Mouse (Mus musculus) MEL (cell line): Measurements from ENCODE around the gene Brd1. TPM values are rescaled to one million over a fixed set of nuclear protein-coding genes. Genes with fewer than 3 reads are reported as not detected.

ENCODE experiments used
- DNase-seq: peaks from one replicate; pipeline ENCODE4 v3.0.0; 2011; ENCODE audit warnings: low read depth, low spot score
- H3K27ac ChIP-seq: 2 replicates; pipeline ENCODE4 v1.5.1; 2012; ENCODE audit warnings: low read depth, mild to moderate bottlenecking, control low read depth, low read length, moderate library complexity; ENCODE audit not compliant: control insufficient read depth
- H3K27me3 ChIP-seq, 2 experiments: fragments of 150-350 bp in 1 of 2; sonication (generic) in 1 of 2; 2 replicates each; pipeline ENCODE4 v1.6.1; 2012; ENCODE audit warnings: low read length in 2 of 2, mild to moderate bottlenecking in 2 of 2, improper control_type of control experiment in 1 of 2, moderate library complexity in 1 of 2; ENCODE audit not compliant: insufficient read depth in 2 of 2, control insufficient read depth in 1 of 2
- H3K36me3 ChIP-seq, 2 experiments: 2 replicates each; pipeline ENCODE4 v1.6.1; 2012 to 2014; ENCODE audit warnings: low read length in 2 of 2, improper control_type of control experiment in 1 of 2, inconsistent platforms in 1 of 2, mild to moderate bottlenecking in 1 of 2; ENCODE audit not compliant: insufficient read depth in 2 of 2, control insufficient read depth in 1 of 2
- H3K4me1 ChIP-seq, 2 experiments: fragments of 150-350 bp in 1 of 2; sonication (generic) in 1 of 2; 2 replicates each; pipeline ENCODE4 v1.6.1; 2012; ENCODE audit warnings: low read length in 2 of 2, improper control_type of control experiment in 1 of 2, mild to moderate bottlenecking in 1 of 2; ENCODE audit not compliant: insufficient read depth in 2 of 2, control insufficient read depth in 1 of 2
- H3K4me3 ChIP-seq, 2 experiments: fragments of 150-350 bp in 1 of 2; sonication (generic) in 1 of 2; 2 replicates each; pipeline ENCODE4 v1.5.1; 2012; ENCODE audit warnings: low read depth in 2 of 2, low read length in 2 of 2, mild to moderate bottlenecking in 2 of 2, moderate library complexity in 2 of 2, control low read depth in 1 of 2, improper control_type of control experiment in 1 of 2; ENCODE audit not compliant: control insufficient read depth in 1 of 2, insufficient read depth in 1 of 2
- H3K79me2 ChIP-seq: 2 replicates; pipeline ENCODE4 v1.6.1; 2012; ENCODE audit warnings: mild to moderate bottlenecking, low read length, moderate library complexity; ENCODE audit not compliant: control insufficient read depth, poor library complexity, insufficient read depth
- H3K9ac ChIP-seq: 2 replicates; pipeline ENCODE4 v1.6.1; 2012; ENCODE audit warnings: low read depth, mild to moderate bottlenecking, control low read depth, low read length, moderate library complexity; ENCODE audit not compliant: control insufficient read depth, poor library complexity, severe bottlenecking
- H3K9me3 ChIP-seq: fragments of 150-350 bp; sonication (generic); replicated peaks from 2 replicates; pipeline ENCODE4 v1.6.1; 2012; ENCODE audit warnings: mild to moderate bottlenecking, low read length, improper control_type of control experiment, moderate library complexity; ENCODE audit not compliant: insufficient read depth
- BHLHE40 ChIP-seq: IDR thresholded peaks from 2 replicates; pipeline ENCODE4 v1.6.1; 2012; ENCODE audit warnings: low read depth, mild to moderate bottlenecking, inconsistent platforms, low read length, improper control_type of control experiment, borderline replicate concordance
- CHD1 ChIP-seq: IDR thresholded peaks from 2 replicates; pipeline ENCODE4 v1.6.1; 2012; ENCODE audit warnings: low read depth, mild to moderate bottlenecking, inconsistent platforms, low read length, improper control_type of control experiment
- ELF1 ChIP-seq: IDR thresholded peaks from 2 replicates; pipeline ENCODE4 v1.6.1; 2014; ENCODE audit warnings: low read depth, mild to moderate bottlenecking, inconsistent platforms, low read length, improper control_type of control experiment, moderate library complexity
- ETS1 ChIP-seq: IDR thresholded peaks from 2 replicates; pipeline ENCODE4 v1.6.1; 2012; ENCODE audit warnings: low read depth, mild to moderate bottlenecking, inconsistent platforms, low read length, improper control_type of control experiment, moderate library complexity
- GABPA ChIP-seq: IDR thresholded peaks from 2 replicates; pipeline ENCODE4 v1.6.1; 2012; ENCODE audit warnings: low read depth, mild to moderate bottlenecking, inconsistent platforms, low read length, improper control_type of control experiment, moderate library complexity
- JUND ChIP-seq: IDR thresholded peaks from 2 replicates; pipeline ENCODE4 v1.6.1; 2011; ENCODE audit warnings: low read depth, mild to moderate bottlenecking, improper control_type of control experiment, low read length
- KAT2A ChIP-seq: conservative IDR thresholded peaks from 2 replicates; pipeline ENCODE4 v1.6.1; 2012; ENCODE audit warnings: low read depth, low read length, improper control_type of control experiment, inconsistent platforms
- MXI1 ChIP-seq: IDR thresholded peaks from 2 replicates; pipeline ENCODE4 v1.6.1; 2011; ENCODE audit warnings: mild to moderate bottlenecking, low read depth, low read length, improper control_type of control experiment
- MYB ChIP-seq: IDR thresholded peaks from 2 replicates; pipeline ENCODE4 v1.6.1; 2011; ENCODE audit warnings: mild to moderate bottlenecking, low read depth, low read length, improper control_type of control experiment
- MYC ChIP-seq: IDR thresholded peaks from 2 replicates; pipeline ENCODE4 v1.6.1; 2011; ENCODE audit warnings: low read depth, mild to moderate bottlenecking, low read length, improper control_type of control experiment, moderate library complexity
- POLR2A ChIP-seq, 2 experiments: IDR thresholded peaks; 2 replicates each; pipeline ENCODE4 v1.6.1; 2011 to 2012; ENCODE audit warnings: low read length in 2 of 2, mild to moderate bottlenecking in 2 of 2, control low read depth in 1 of 2, improper control_type of control experiment in 1 of 2, low read depth in 1 of 2, moderate library complexity in 1 of 2; ENCODE audit not compliant: control insufficient read depth in 1 of 2, insufficient read depth in 1 of 2, poor library complexity in 1 of 2
- POLR2AphosphoS2 ChIP-seq: IDR thresholded peaks from 2 replicates; pipeline ENCODE4 v1.6.1; 2011; ENCODE audit warnings: low read length, improper control_type of control experiment
- SIN3A ChIP-seq: IDR thresholded peaks from 2 replicates; pipeline ENCODE4 v1.6.1; 2012; ENCODE audit warnings: low read length, improper control_type of control experiment, inconsistent platforms
- TAL1 ChIP-seq: IDR thresholded peaks from 2 replicates; pipeline ENCODE4 v1.6.1; 2012; ENCODE audit warnings: mild to moderate bottlenecking, inconsistent platforms, low read length, moderate library complexity, mixed read lengths
- TCF12 ChIP-seq: IDR thresholded peaks from 2 replicates; pipeline ENCODE4 v1.6.1; 2014; ENCODE audit warnings: low read depth, mild to moderate bottlenecking, inconsistent platforms, low read length, improper control_type of control experiment, moderate library complexity
- UBTF ChIP-seq: IDR thresholded peaks from 2 replicates; pipeline ENCODE4 v1.6.1; 2012; ENCODE audit warnings: low read depth, mild to moderate bottlenecking, inconsistent platforms, low read length, improper control_type of control experiment, moderate library complexity, borderline replicate concordance; ENCODE audit not compliant: insufficient read depth
- USF1 ChIP-seq: IDR thresholded peaks from 2 replicates; pipeline ENCODE4 v1.6.1; 2014; ENCODE audit warnings: low read depth, mild to moderate bottlenecking, inconsistent platforms, low read length, improper control_type of control experiment, moderate library complexity
- USF2 ChIP-seq, 2 experiments: IDR thresholded peaks; 2 replicates each; pipeline ENCODE4 v1.6.1; 2011 to 2012; ENCODE audit warnings: improper control_type of control experiment in 2 of 2, low read length in 2 of 2, borderline replicate concordance in 1 of 2, inconsistent platforms in 1 of 2, low read depth in 1 of 2, mild to moderate bottlenecking in 1 of 2; ENCODE audit not compliant: insufficient read depth in 1 of 2
- ZC3H11A ChIP-seq: IDR thresholded peaks from 2 replicates; pipeline ENCODE4 v1.6.1; 2012; ENCODE audit warnings: low read depth, mild to moderate bottlenecking, inconsistent platforms, low read length, improper control_type of control experiment
- ZKSCAN1 ChIP-seq: IDR thresholded peaks from 2 replicates; pipeline ENCODE4 v1.6.1; 2012; ENCODE audit warnings: low read depth, mild to moderate bottlenecking, inconsistent platforms, low read length, improper control_type of control experiment, moderate library complexity
- polyA plus RNA-seq, 2 experiments: library from polyadenylated mRNA; stranded (reverse) in 1 of 2; unstranded in 1 of 2; fragments of >175 nt in 1 of 2; fragments of >200 nt in 1 of 2; gene quantifications; 2 replicates each; pipeline versions ENCODE4 v1.2.1 to v1.2.4; 2012; ENCODE audit warnings: low replicate concordance in 2 of 2, low read depth in 1 of 2; ENCODE audit not compliant: insufficient read length in 2 of 2, insufficient read depth in 1 of 2, missing spikeins in 1 of 2
- total RNA-seq: library from RNA; depleted of rRNA; stranded (reverse); fragments of 300-350 nt; gene quantifications from 2 replicates; pipeline ENCODE4 v1.2.3, GENCODE M21; 2012

Brd1 gene
- total and polyA plus RNA-seq, 3 experiments, result 33.7 to 72.7 (median 43.1) TPM

- Histone ChIP-seq H3K36me3 (peaks cover 0 to 35% of the 10 kb centered on the region in 2 experiments; a peak in 2 of 4 replicates), H3K27me3 (no peaks in the 10 kb centered on the region), H3K9ac (no peak overlapping the region), H3K4me3 (no peak overlapping the region), H3K79me2 (no peaks in the 10 kb centered on the region), H3K4me1 (no peaks in the 10 kb centered on the region), H3K27ac (no peak overlapping the region), H3K9me3 (no peaks in the 10 kb centered on the region)
- DNase-seq, result no peak
- no peak for TF ChIP-seq CHD1
- no peak for TF ChIP-seq TAL1
- TF ChIP-seq MXI1, result no peak
- TF ChIP-seq JUND, result no peak
Observed at GRCm38 (mm10) chr15:88697586-88697985, 36.4 kb downstream of the Brd1 start.

GRCm38 (mm10) chr15:88696055-88696454 is 38.0 kb downstream of the Brd1 start:
- no peak for DNase-seq

GRCm38 (mm10) chr15:88694033-88694432 is 40.0 kb downstream of the Brd1 start:
- no peak for TF ChIP-seq ETS1
- TF ChIP-seq ELF1, result no peak
- TF ChIP-seq ZKSCAN1, result no peak
- TF ChIP-seq POLR2A (IDR thresholded peaks at IDR 0.05; ENCODE audit: control insufficient read depth in 1 of 2, insufficient read depth in 1 of 2, low read depth in 1 of 2, low read length in 2 of 2, poor library complexity in 1 of 2), result 0 out of 4 replicates have a peak, but pooled peaks of 1 of the 2 experiments have one; percentile 13
- TF ChIP-seq USF2 (IDR thresholded peaks at IDR 0.05; ENCODE audit: borderline replicate concordance in 1 of 2, insufficient read depth in 1 of 2, low read depth in 1 of 2, low read length in 2 of 2), result no peak
- DNase-seq, result no peak
- H3K4me1 ChIP-seq, result no peaks in the 10 kb centered on the region
- no peak overlapping the region for H3K4me3 ChIP-seq
- H3K9me3 ChIP-seq, result no peaks in the 10 kb centered on the region
- H3K9ac ChIP-seq, result no peak overlapping the region
- no peaks in the 10 kb centered on the region for H3K79me2 ChIP-seq
- H3K36me3 ChIP-seq, result peaks cover 0 to 26% of the 10 kb centered on the region in 2 experiments; a peak in 2 of 4 replicates
- H3K27me3 ChIP-seq, result no peaks in the 10 kb centered on the region
- H3K27ac ChIP-seq, result no peak overlapping the region

More at GRCm38 (mm10) chr15:88696055-88696454, 38.0 kb downstream of the Brd1 start:
- Histone ChIP-seq H3K9ac (no peak overlapping the region), H3K79me2 (no peaks in the 10 kb centered on the region), H3K27me3 (no peaks in the 10 kb centered on the region), H3K4me3 (no peak overlapping the region), H3K36me3 (peaks cover 0 to 34% of the 10 kb centered on the region in 2 experiments; a peak in 2 of 4 replicates), H3K4me1 (no peaks in the 10 kb centered on the region), H3K9me3 (no peaks in the 10 kb centered on the region), H3K27ac (no peak overlapping the region)
- TF ChIP-seq ZKSCAN1, result no peak
- TF ChIP-seq MYB, result no peak
- TF ChIP-seq SIN3A, result no peak
- TF ChIP-seq KAT2A, result no peak
- TF ChIP-seq POLR2AphosphoS2, result no peak
- TF ChIP-seq USF1, result no peak
- no peak for TF ChIP-seq BHLHE40
- TF ChIP-seq UBTF, result no peak
- no peak for TF ChIP-seq GABPA
- TF ChIP-seq ZC3H11A, result no peak
- no peak for TF ChIP-seq TCF12
- no peak for TF ChIP-seq MYC
